Mouse (Mus musculus): Measurements from ENCODE around the gene Iqsec1. TPM values are rescaled to one million over a fixed set of nuclear protein-coding genes. Genes with fewer than 3 reads are reported as not detected.

The Iqsec1 gene
- total and polyA plus RNA-seq, 2 experiments from 2014 or later, result 29.0 to 175 TPM

DNA sequence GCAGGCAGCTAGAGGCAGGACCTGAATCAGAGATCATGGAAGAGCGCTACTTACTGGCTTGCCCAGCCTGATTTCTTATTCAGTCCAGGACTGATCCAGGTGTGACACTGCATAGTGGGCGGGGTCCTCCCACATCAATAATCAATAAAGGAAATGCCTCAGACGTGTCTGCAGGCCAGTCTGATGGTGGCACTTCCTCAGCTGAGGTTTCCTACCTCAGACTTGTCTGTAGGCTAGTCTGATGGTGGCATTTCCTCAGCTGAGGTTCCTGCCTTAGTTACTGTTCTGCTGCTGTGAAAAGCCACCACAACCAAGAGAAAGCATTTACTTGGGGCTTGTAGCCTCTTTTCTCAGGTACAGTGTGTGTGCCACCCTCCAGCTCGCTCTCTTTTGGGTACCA lies 360.9 kb downstream of the Iqsec1 start:
- Histone ChIP-seq H3K27me3 (ENCODE audit: insufficient read depth, low read length) (no peaks in the 10 kb centered on the region), H3K36me3 (ENCODE audit: insufficient read depth, low read length) (no peaks in the 10 kb centered on the region), H3K4me2 (ENCODE audit: low read depth, low read length) (no peak overlapping the region), H3K9ac (replicated peaks; ENCODE audit: low read length) (no peak overlapping the region), H3K4me1 (ENCODE audit: insufficient read depth, low read length) (no peaks in the 10 kb centered on the region), H3K27ac (no peak overlapping the region), H3K9me3 (ENCODE audit: low read length) (no peaks in the 10 kb centered on the region), H3K4me3 (ENCODE audit: low read length) (no peak overlapping the region)
- WGBS, result 93% methylated on average over 4 of the region's 4 CpGs
- no peak for DNase-seq (ENCODE audit: low spot score)
- ATAC-seq, result no peak
- TF ChIP-seq CTCF (IDR thresholded peaks at IDR 0.05; ENCODE audit: low read depth), result no peak

GRCm38 (mm10) chr6:90625207-90625994 lies 363.1 kb downstream of the Iqsec1 start:
- TF ChIP-seq CTCF (IDR thresholded peaks at IDR 0.05; ENCODE audit: low read depth), result 0 out of 2 replicates have a peak, but pooled peaks have one; percentile 8
- Histone ChIP-seq H3K4me2 (ENCODE audit: low read depth, low read length) (no peak overlapping the region), H3K4me3 (ENCODE audit: low read length) (no peak overlapping the region), H3K36me3 (ENCODE audit: insufficient read depth, low read length) (no peaks in the 10 kb centered on the region), H3K9ac (replicated peaks; ENCODE audit: low read length) (no peak overlapping the region), H3K27ac (no peak overlapping the region), H3K27me3 (ENCODE audit: insufficient read depth, low read length) (no peaks in the 10 kb centered on the region), H3K9me3 (ENCODE audit: low read length) (no peaks in the 10 kb centered on the region), H3K4me1 (ENCODE audit: insufficient read depth, low read length) (no peaks in the 10 kb centered on the region)
- ATAC-seq (no peak), DNase-seq (ENCODE audit: low spot score) (no peak)
- 68% methylated on average over 7 of the region's 7 CpGs for WGBS

DNA sequence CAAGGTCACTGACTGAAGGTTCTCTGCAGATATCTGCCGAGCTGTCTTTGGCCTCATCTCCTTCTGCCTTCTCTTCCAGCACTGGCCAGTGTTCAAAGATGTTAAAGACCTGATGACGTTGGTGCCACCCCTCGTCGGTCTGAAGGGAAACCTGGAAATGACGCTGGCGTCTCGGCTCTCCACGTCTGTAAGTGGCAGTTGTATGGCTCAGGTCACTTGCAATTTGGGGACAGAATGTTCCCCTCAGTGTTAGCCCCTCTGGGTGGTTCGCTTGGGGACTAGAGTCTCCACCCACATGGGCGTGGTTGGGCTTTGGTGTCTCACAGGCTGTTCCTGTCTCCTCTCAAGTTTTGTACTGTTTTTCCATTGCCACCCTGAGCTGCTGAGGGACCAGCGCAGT lies 363.8 kb downstream of the Iqsec1 start:
- no peak for TF ChIP-seq CTCF (IDR thresholded peaks at IDR 0.05; ENCODE audit: low read depth)
- DNase-seq (ENCODE audit: low spot score) (no peak), ATAC-seq (no peak)
- H3K36me3 ChIP-seq (ENCODE audit: insufficient read depth, low read length), result no peaks in the 10 kb centered on the region
- H3K27ac ChIP-seq, result no peak overlapping the region
- H3K27me3 ChIP-seq (ENCODE audit: insufficient read depth, low read length), result no peaks in the 10 kb centered on the region
- H3K4me2 ChIP-seq (ENCODE audit: low read depth, low read length), result no peak overlapping the region
- no peaks in the 10 kb centered on the region for H3K4me1 ChIP-seq (ENCODE audit: insufficient read depth, low read length)
- no peak overlapping the region for H3K4me3 ChIP-seq (ENCODE audit: low read length)
- no peak overlapping the region for H3K9ac ChIP-seq (replicated peaks; ENCODE audit: low read length)
- 80% methylated on average over 11 of the region's 11 CpGs for WGBS
- no peaks in the 10 kb centered on the region for H3K9me3 ChIP-seq (ENCODE audit: low read length)

DNA sequence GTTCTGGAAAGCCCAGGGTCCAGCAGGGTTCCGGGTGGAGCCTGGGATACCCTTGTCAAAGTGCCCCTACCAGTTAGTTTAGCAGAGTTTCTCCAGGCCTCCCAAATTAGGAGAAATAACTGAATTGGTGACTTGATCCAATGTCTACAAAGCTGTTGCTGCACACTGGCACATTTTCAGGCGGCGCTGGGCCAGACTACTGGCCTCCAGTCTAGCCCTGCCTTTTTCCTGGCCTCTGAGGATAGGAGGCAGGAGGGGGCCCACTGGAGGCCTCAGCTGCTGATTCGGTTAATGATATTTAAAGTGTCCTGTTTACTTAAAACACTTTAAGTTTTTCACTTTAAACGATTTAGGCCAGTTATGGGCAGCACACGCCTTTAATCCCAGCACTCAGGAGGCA lies 364.3 kb downstream of the Iqsec1 start:
- TF ChIP-seq CTCF (IDR thresholded peaks at IDR 0.05; ENCODE audit: low read depth), result no peak
- Histone ChIP-seq H3K4me1 (ENCODE audit: insufficient read depth, low read length) (no peaks in the 10 kb centered on the region), H3K27ac (no peak overlapping the region), H3K9me3 (ENCODE audit: low read length) (no peaks in the 10 kb centered on the region), H3K4me3 (ENCODE audit: low read length) (no peak overlapping the region), H3K9ac (replicated peaks; ENCODE audit: low read length) (no peak overlapping the region), H3K36me3 (ENCODE audit: insufficient read depth, low read length) (no peaks in the 10 kb centered on the region), H3K27me3 (ENCODE audit: insufficient read depth, low read length) (no peaks in the 10 kb centered on the region), H3K4me2 (ENCODE audit: low read depth, low read length) (no peak overlapping the region)
- DNase-seq (ENCODE audit: low spot score), result no peak
- 83% methylated on average over 6 of the region's 6 CpGs for WGBS
- no peak for ATAC-seq

DNA sequence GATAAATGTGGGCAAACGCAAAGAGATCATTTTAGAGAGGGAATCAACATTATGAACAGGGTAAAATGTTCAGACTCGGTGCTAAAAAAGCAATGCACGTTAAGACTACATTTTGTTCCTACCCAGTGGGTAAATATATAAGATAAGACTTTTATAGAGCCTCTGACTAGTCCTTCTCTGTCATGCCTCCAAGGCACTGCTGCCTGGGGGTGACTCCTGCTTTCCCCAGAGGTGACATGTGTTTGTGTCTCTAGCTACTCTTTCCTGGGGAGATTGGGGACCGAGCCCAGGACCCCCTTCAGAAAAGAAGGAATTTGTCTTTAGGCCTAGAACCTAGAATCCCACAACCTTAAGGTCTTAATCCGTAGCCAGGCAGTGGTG lies 365.0 kb downstream of the Iqsec1 start:
- ATAC-seq (no peak), DNase-seq (ENCODE audit: low spot score) (no peak)
- H3K36me3 ChIP-seq (ENCODE audit: insufficient read depth, low read length), result no peaks in the 10 kb centered on the region
- H3K27ac ChIP-seq, result 0 out of 2 replicates have a peak overlapping the region, but pooled peaks have one; percentile 15
- TF ChIP-seq CTCF (IDR thresholded peaks at IDR 0.05; ENCODE audit: low read depth), result no peak
- WGBS, result 76% methylated on average over 5 of the region's 5 CpGs
- no peak overlapping the region for H3K4me3 ChIP-seq (ENCODE audit: low read length)
- no peak overlapping the region for H3K4me2 ChIP-seq (ENCODE audit: low read depth, low read length)
- no peaks in the 10 kb centered on the region for H3K9me3 ChIP-seq (ENCODE audit: low read length)
- no peaks in the 10 kb centered on the region for H3K4me1 ChIP-seq (ENCODE audit: insufficient read depth, low read length)
- H3K27me3 ChIP-seq (ENCODE audit: insufficient read depth, low read length), result no peaks in the 10 kb centered on the region
- H3K9ac ChIP-seq (replicated peaks; ENCODE audit: low read length), result no peak overlapping the region

DNA sequence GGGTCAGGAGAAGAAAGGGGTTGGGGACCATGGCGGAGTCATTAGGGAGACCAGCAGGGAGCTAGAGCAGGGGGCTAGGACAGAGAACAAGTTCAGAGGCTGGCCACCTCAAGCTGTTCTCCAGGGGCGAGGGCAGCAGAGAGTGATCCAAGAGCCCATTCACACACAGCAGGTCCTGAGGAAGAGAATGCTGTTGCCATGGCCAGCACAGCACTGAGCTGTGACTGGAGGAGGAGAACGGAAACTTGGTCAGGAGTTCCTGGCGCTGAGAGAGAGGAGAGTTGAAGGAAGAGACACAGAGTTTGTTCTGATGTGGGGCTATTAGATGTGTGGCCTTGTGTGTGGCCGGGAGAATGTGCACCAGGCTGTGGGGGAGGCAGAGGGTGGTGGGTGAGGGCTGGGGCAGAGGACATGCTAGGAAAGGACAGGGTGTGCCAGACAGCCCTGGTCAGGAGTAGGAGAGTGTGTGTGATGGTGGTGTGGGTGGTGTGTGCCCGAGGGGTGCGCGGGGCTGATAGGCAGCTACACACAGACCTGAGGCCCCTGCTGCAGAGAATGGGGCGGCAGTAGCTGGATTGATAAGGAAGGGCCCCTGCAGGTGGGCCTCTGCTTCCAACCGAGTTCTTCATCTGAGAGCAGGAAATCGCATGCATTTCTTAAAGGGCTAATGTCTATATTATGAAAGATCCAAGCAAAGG lies 365.6 kb downstream of the Iqsec1 start:
- TF ChIP-seq CTCF (IDR thresholded peaks at IDR 0.05; ENCODE audit: low read depth), result no peak
- H3K36me3 ChIP-seq (ENCODE audit: insufficient read depth, low read length), result no peaks in the 10 kb centered on the region
- ATAC-seq (peak; percentile 66), DNase-seq (ENCODE audit: low spot score) (no peak)
- H3K4me2 ChIP-seq (ENCODE audit: low read depth, low read length), result no peak overlapping the region
- no peaks in the 10 kb centered on the region for H3K27me3 ChIP-seq (ENCODE audit: insufficient read depth, low read length)
- H3K9me3 ChIP-seq (ENCODE audit: low read length), result no peaks in the 10 kb centered on the region
- 0 out of 2 replicates have a peak overlapping the region, but pooled peaks have one; percentile 15 for H3K27ac ChIP-seq
- H3K4me1 ChIP-seq (ENCODE audit: insufficient read depth, low read length), result no peaks in the 10 kb centered on the region
- no peak overlapping the region for H3K4me3 ChIP-seq (ENCODE audit: low read length)
- H3K9ac ChIP-seq (replicated peaks; ENCODE audit: low read length), result no peak overlapping the region
- WGBS, result 38% methylated on average over 11 of the region's 11 CpGs

DNA sequence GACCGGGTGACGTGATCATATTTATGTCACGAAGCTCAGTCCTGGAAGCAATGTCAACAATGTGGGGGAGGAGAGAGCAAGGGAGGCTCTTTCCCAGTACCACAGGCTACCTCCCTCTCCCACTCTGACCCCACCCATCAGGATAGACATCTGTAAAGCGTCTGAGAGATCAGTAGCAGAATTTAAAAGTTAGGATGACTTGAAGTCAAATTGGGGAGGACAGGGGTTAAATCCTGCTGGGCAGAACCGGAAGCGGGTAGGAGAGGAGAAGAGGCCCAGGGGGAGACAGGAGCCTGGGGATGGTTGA lies 366.9 kb downstream of the Iqsec1 start:
- ATAC-seq, result no peak
- Histone ChIP-seq H3K36me3 (ENCODE audit: insufficient read depth, low read length) (no peaks in the 10 kb centered on the region), H3K4me2 (ENCODE audit: low read depth, low read length) (no peak overlapping the region), H3K9ac (replicated peaks; ENCODE audit: low read length) (no peak overlapping the region), H3K27me3 (ENCODE audit: insufficient read depth, low read length) (no peaks in the 10 kb centered on the region), H3K9me3 (ENCODE audit: low read length) (no peaks in the 10 kb centered on the region), H3K27ac (no peak overlapping the region), H3K4me1 (ENCODE audit: insufficient read depth, low read length) (no peaks in the 10 kb centered on the region), H3K4me3 (ENCODE audit: low read length) (no peak overlapping the region)
- WGBS, result 84% methylated on average over 6 of the region's 6 CpGs
- no peak for DNase-seq (ENCODE audit: low spot score)
- no peak for TF ChIP-seq CTCF (IDR thresholded peaks at IDR 0.05; ENCODE audit: low read depth)

Measured in hindbrain, postnatal 0 days (tissue).